Mouse (Mus musculus) telencephalon, adult 2 months (tissue): ENCODE measurements around the gene Spata45.

Source experiments
- DNase-seq: peaks from one replicate; pipeline ENCODE4 v3.0.0-alpha.2; 2011; ENCODE audit warnings: low read depth, low spot score

Spata45 gene

GRCm38 (mm10) chr1:191041352-191041751 is 4.9 kb downstream of the Spata45 start:
- no peak for DNase-seq

GRCm38 (mm10) chr1:191042106-191042505 is 5.7 kb downstream of the Spata45 start:
- no peak for DNase-seq

GRCm38 (mm10) chr1:191042688-191043087 is 6.2 kb downstream of the Spata45 start:
- DNase-seq = no peak

- no peak for DNase-seq
Observed at GRCm38 (mm10) chr1:191045264-191045663, 8.8 kb downstream of the Spata45 start.

- DNase-seq = no peak
Observed at GRCm38 (mm10) chr1:191046231-191046824, 9.9 kb downstream of the Spata45 start.

GRCm38 (mm10) chr1:191053555-191053954 is 17.1 kb downstream of the Spata45 start:
- DNase-seq = no peak

- DNase-seq = no peak
Observed at GRCm38 (mm10) chr1:191054870-191055532, 18.6 kb downstream of the Spata45 start.

GRCm38 (mm10) chr1:191055533-191055873 is 19.1 kb downstream of the Spata45 start:
- no peak for DNase-seq

- DNase-seq = no peak
Observed at GRCm38 (mm10) chr1:191057461-191057860, 21.0 kb downstream of the Spata45 start.

GRCm38 (mm10) chr1:191062241-191062780 is 25.9 kb downstream of the Spata45 start:
- DNase-seq = no peak

GRCm38 (mm10) chr1:191062781-191063485 is 26.5 kb downstream of the Spata45 start, which contains the start of the genes Tatdn3 and Nsl1:
Gene Tatdn3 (minus strand): TSS chr1:191062932.
Gene Nsl1 (plus strand): TSS chr1:191063012.
- peak; percentile 71 for DNase-seq

GRCm38 (mm10) chr1:191063700-191064099 is 27.3 kb downstream of the Spata45 start:
- DNase-seq = no peak

- no peak for DNase-seq
Observed at GRCm38 (mm10) chr1:191064535-191064934, 28.1 kb downstream of the Spata45 start.

GRCm38 (mm10) chr1:191065188-191065587 is 28.7 kb downstream of the Spata45 start:
- DNase-seq = no peak

GRCm38 (mm10) chr1:191068377-191068776 is 31.9 kb downstream of the Spata45 start:
- no peak for DNase-seq

- no peak for DNase-seq
Observed at GRCm38 (mm10) chr1:191070259-191070658, 33.8 kb downstream of the Spata45 start.

- no peak for DNase-seq
Observed at GRCm38 (mm10) chr1:191071613-191072012, 35.2 kb downstream of the Spata45 start.

GRCm38 (mm10) chr1:191072329-191072913 is 36.0 kb downstream of the Spata45 start:
- no peak for DNase-seq

GRCm38 (mm10) chr1:191073001-191073400 is 36.6 kb downstream of the Spata45 start:
- DNase-seq = peak; percentile 44

- no peak for DNase-seq
Observed at GRCm38 (mm10) chr1:191073486-191073885, 37.0 kb downstream of the Spata45 start.

GRCm38 (mm10) chr1:191075199-191075883 is 38.9 kb downstream of the Spata45 start:
- no peak for DNase-seq
